9 mouse cellular contexts compared by ENCODE assay signal in genomic region chr4:107921152-107921695, GRCm38 (mm10). TPM values are rescaled to one million over a fixed set of nuclear protein-coding genes. Genes with fewer than 3 reads are reported as not detected.
DNase-seq lines count a peak whose midpoint lies in the region; ATAC-seq and TF ChIP-seq lines count a peak whose summit lies in the region.
"Had no signal": no experiment of that assay in that cellular context is flagged by ENCODE, and none has a peak within 500 bp of the region (broad histone marks: within the 10 kb centered on the region; RNA-seq: fewer than 3 reads in every experiment).

No protein-coding gene starts in this region.

- H3K9me3 ChIP-seq in heart, embryonic 15.5 days (replicated peaks), result no peaks in the 10 kb centered on the region
- H3K9me3 ChIP-seq in heart, embryonic 11.5 days (replicated peaks; ENCODE audit: control insufficient read depth, low read length), result no peaks in the 10 kb centered on the region
- no peaks in the 10 kb centered on the region for H3K9me3 ChIP-seq in intestine, embryonic 15.5 days
- H3K9me3 ChIP-seq in liver, embryonic 15.5 days (replicated peaks), result no peaks in the 10 kb centered on the region

- H3K27me3 ChIP-seq in heart, embryonic 15.5 days, result no peaks in the 10 kb centered on the region
- H3K27me3 ChIP-seq in heart, embryonic 11.5 days (ENCODE audit: control insufficient read depth, insufficient read depth, low read length), result no peaks in the 10 kb centered on the region
- H3K27me3 ChIP-seq in intestine, embryonic 15.5 days (replicated peaks), result no peaks in the 10 kb centered on the region
- H3K27me3 ChIP-seq in liver, embryonic 15.5 days, result no peaks in the 10 kb centered on the region

- peak overlapping the region; percentile 11; the same call in 1 of the 2 replicates for H3K4me2 ChIP-seq in heart, embryonic 15.5 days
- H3K4me2 ChIP-seq in heart, embryonic 11.5 days, result no peak overlapping the region
- H3K4me2 ChIP-seq in intestine, embryonic 15.5 days (replicated peaks), result peak overlapping the region; percentile 64
- peak overlapping the region; percentile 85 for H3K4me2 ChIP-seq in liver, embryonic 15.5 days

- no peak for ATAC-seq in heart, embryonic 15.5 days (replicated peaks; ENCODE audit: insufficient number of reproducible peaks, insufficient read depth, low FRiP score, low read depth)
- no peak for ATAC-seq in heart, embryonic 11.5 days (replicated peaks; ENCODE audit: insufficient number of reproducible peaks, low FRiP score, low TSS enrichment)
- ATAC-seq in intestine, embryonic 15.5 days, result peak; percentile 55
- no peak for ATAC-seq in liver, embryonic 15.5 days (ENCODE audit: insufficient read depth)

- 48% methylated on average over 8 of the region's 8 CpGs for WGBS in heart, embryonic 15.5 days
- 80% methylated on average over 8 of the region's 8 CpGs for WGBS in heart, embryonic 11.5 days (ENCODE audit: insufficient replicate concordance)
- 47% methylated on average over 8 of the region's 8 CpGs for WGBS in intestine, embryonic 15.5 days
- WGBS in liver, embryonic 15.5 days (ENCODE audit: insufficient replicate concordance), result 53% methylated on average over 8 of the region's 8 CpGs

- H3K27ac ChIP-seq in heart, embryonic 15.5 days, result peak overlapping the region; percentile 76
- H3K27ac ChIP-seq in heart, embryonic 11.5 days (ENCODE audit: low read depth, low read length), result no peak overlapping the region
- peak overlapping the region; percentile 59 for H3K27ac ChIP-seq in intestine, embryonic 15.5 days
- peak overlapping the region; percentile 81; the same call in 1 of the 2 replicates for H3K27ac ChIP-seq in liver, embryonic 15.5 days (replicated peaks)
- no peak overlapping the region for H3K27ac ChIP-seq in layer of hippocampus, adult 2 months

- no peak overlapping the region for H3K4me3 ChIP-seq in heart, embryonic 15.5 days
- no peak overlapping the region for H3K4me3 ChIP-seq in heart, embryonic 11.5 days (ENCODE audit: low read depth, low read length)
- H3K4me3 ChIP-seq in intestine, embryonic 15.5 days (replicated peaks), result no peak overlapping the region
- H3K4me3 ChIP-seq in liver, embryonic 15.5 days (replicated peaks), result peak overlapping the region; percentile 76; the same call in 1 of the 2 replicates
- H3K4me3 ChIP-seq in layer of hippocampus, adult 2 months, result no peak overlapping the region

- peaks cover 21% of the 10 kb centered on the region for H3K4me1 ChIP-seq in heart, embryonic 15.5 days (replicated peaks)
- peaks cover 10% of the 10 kb centered on the region for H3K4me1 ChIP-seq in heart, embryonic 11.5 days (ENCODE audit: control insufficient read depth, insufficient read depth, low read length)
- peaks cover 18% of the 10 kb centered on the region for H3K4me1 ChIP-seq in intestine, embryonic 15.5 days (replicated peaks)
- peaks cover 40% of the 10 kb centered on the region for H3K4me1 ChIP-seq in liver, embryonic 15.5 days (replicated peaks)

- TF ChIP-seq CTCF in layer of hippocampus, adult 2 months (conservative IDR thresholded peaks at IDR 0.05), result no peak

- peak; percentile 82 for DNase-seq in adipocyte (ENCODE audit: low spot score)
- no peak for DNase-seq in layer of hippocampus, adult 18-20 months (ENCODE audit: low spot score in 2 of 2)
- no peak for DNase-seq in layer of hippocampus, adult 2 months (ENCODE audit: low spot score in 2 of 2)
- no peak for DNase-seq in embryo, embryonic 9.5 days (ENCODE audit: extremely low spot score)
- DNase-seq: retina, postnatal 1 day had no signal

- no peaks in the 10 kb centered on the region for H3K36me3 ChIP-seq in heart, embryonic 15.5 days
- H3K36me3 ChIP-seq in heart, embryonic 11.5 days (ENCODE audit: control insufficient read depth, insufficient read depth, low read length), result no peaks in the 10 kb centered on the region
- no peaks in the 10 kb centered on the region for H3K36me3 ChIP-seq in intestine, embryonic 15.5 days
- 0 out of 2 replicates have a peak, but pooled peaks cover 4% of the 10 kb centered on the region for H3K36me3 ChIP-seq in liver, embryonic 15.5 days (replicated peaks)

- H3K9ac ChIP-seq in heart, embryonic 15.5 days, result no peak overlapping the region
- no peak overlapping the region for H3K9ac ChIP-seq in heart, embryonic 11.5 days (ENCODE audit: low read depth, low read length)
- H3K9ac ChIP-seq in intestine, embryonic 15.5 days, result no peak overlapping the region
- H3K9ac ChIP-seq in liver, embryonic 15.5 days, result no peak overlapping the region

RNA-seq across cellular contexts. Expression of gene Cpt2, which starts 2.2 kb away (rescaled TPM):
- 54.0 and 55.1 TPM in 2 replicates for polyA plus RNA-seq in heart, embryonic 15.5 days (2015; fragmentation: Nextera tagmentation; extraction: Ambion mirVana)
- polyA plus RNA-seq in heart, embryonic 11.5 days (2014; fragmentation: Nextera tagmentation; extraction: Ambion mirVana), result 58.2 and 66.2 TPM in 2 replicates
- 106 TPM in 2 replicates for polyA plus RNA-seq in intestine, embryonic 15.5 days (2015; fragmentation: Nextera tagmentation; extraction: Ambion mirVana)
- polyA plus RNA-seq in liver, embryonic 15.5 days (2015; fragmentation: Nextera tagmentation; extraction: Ambion mirVana), result 40.5 and 43.3 TPM in 2 replicates
- total RNA-seq in layer of hippocampus, adult 18-20 months (2021), result 1 to 10 TPM; 6.1 to 9.4 TPM
- 1 to 10 TPM; 6.6 to 8.5 TPM for total RNA-seq in layer of hippocampus, adult 2 months (2021)

RNA-seq across cellular contexts. Expression of gene 0610037L13Rik, which starts 31.6 kb away (rescaled TPM):
- polyA plus RNA-seq in heart, embryonic 15.5 days (2015; fragmentation: Nextera tagmentation; extraction: Ambion mirVana), result 91.2 and 97.0 TPM in 2 replicates
- 104 and 106 TPM in 2 replicates for polyA plus RNA-seq in heart, embryonic 11.5 days (2014; fragmentation: Nextera tagmentation; extraction: Ambion mirVana)
- polyA plus RNA-seq in intestine, embryonic 15.5 days (2015; fragmentation: Nextera tagmentation; extraction: Ambion mirVana), result 106 and 109 TPM in 2 replicates
- polyA plus RNA-seq in liver, embryonic 15.5 days (2015; fragmentation: Nextera tagmentation; extraction: Ambion mirVana), result 29.2 and 34.8 TPM in 2 replicates
- total RNA-seq in layer of hippocampus, adult 18-20 months (2021), result 10 to 100 TPM; 67.5 to 68.7 TPM
- 10 to 100 TPM; 69.2 to 74.3 TPM for total RNA-seq in layer of hippocampus, adult 2 months (2021)

RNA-seq across cellular contexts. Expression of gene Magoh, which starts 41.7 kb away (rescaled TPM):
- polyA plus RNA-seq in heart, embryonic 15.5 days (2015; fragmentation: Nextera tagmentation; extraction: Ambion mirVana), result 84.3 and 88.9 TPM in 2 replicates
- polyA plus RNA-seq in heart, embryonic 11.5 days (2014; fragmentation: Nextera tagmentation; extraction: Ambion mirVana), result 112 and 123 TPM in 2 replicates
- 160 and 194 TPM in 2 replicates for polyA plus RNA-seq in intestine, embryonic 15.5 days (2015; fragmentation: Nextera tagmentation; extraction: Ambion mirVana)
- polyA plus RNA-seq in liver, embryonic 15.5 days (2015; fragmentation: Nextera tagmentation; extraction: Ambion mirVana), result 62.0 and 80.4 TPM in 2 replicates
- total RNA-seq in layer of hippocampus, adult 18-20 months (2021), result 10 to 100 TPM; 39.4 to 40.3 TPM
- total RNA-seq in layer of hippocampus, adult 2 months (2021), result 10 to 100 TPM; 35.4 to 40.0 TPM

RNA-seq across cellular contexts. Expression of gene Slc1a7, which starts 46.9 kb away (rescaled TPM):
- 0.05 TPM in 2 replicates for polyA plus RNA-seq in heart, embryonic 15.5 days (2015; fragmentation: Nextera tagmentation; extraction: Ambion mirVana)
- not detected in 2 replicates for polyA plus RNA-seq in heart, embryonic 11.5 days (2014; fragmentation: Nextera tagmentation; extraction: Ambion mirVana)
- polyA plus RNA-seq in intestine, embryonic 15.5 days (2015; fragmentation: Nextera tagmentation; extraction: Ambion mirVana), result 0.11 and 0.15 TPM in 2 replicates
- polyA plus RNA-seq in liver, embryonic 15.5 days (2015; fragmentation: Nextera tagmentation; extraction: Ambion mirVana), result not detected in 2 replicates
- total RNA-seq in layer of hippocampus, adult 18-20 months (2021), result not detected
- not detected for total RNA-seq in layer of hippocampus, adult 2 months (2021)

Comparison
In these comparisons a context has a peak if more than half of its experiments do, and no peak if none do; other contexts are left out.
1. H3K27ac ChIP-seq: peak in heart, embryonic 15.5 days (single experiment), intestine, embryonic 15.5 days (single experiment) and liver, embryonic 15.5 days (single experiment); none in heart, embryonic 11.5 days (single experiment) and layer of hippocampus, adult 2 months (single experiment).